Mouse (Mus musculus) brain, embryonic 14.5 days (tissue): Measurements from ENCODE around the gene Atp5l.

Source experiments
- CTCF ChIP-seq: fragments of 200-500 bp; IDR thresholded peaks from 2 replicates; pipeline ENCODE4 v1.5.1; 2012; ENCODE audit warnings: inconsistent platforms, mild to moderate bottlenecking, moderate library complexity, borderline replicate concordance; ENCODE audit not compliant: insufficient read depth, insufficient read length; ENCODE audit errors: extremely low read depth
- POLR2A ChIP-seq: fragments of 200-500 bp; IDR thresholded peaks from 2 replicates; pipeline ENCODE4 v1.6.1; 2012; ENCODE audit warnings: mild to moderate bottlenecking, inconsistent platforms, borderline replicate concordance; ENCODE audit not compliant: poor library complexity, insufficient read depth, insufficient read length, severe bottlenecking; ENCODE audit errors: extremely low read depth

DNA sequence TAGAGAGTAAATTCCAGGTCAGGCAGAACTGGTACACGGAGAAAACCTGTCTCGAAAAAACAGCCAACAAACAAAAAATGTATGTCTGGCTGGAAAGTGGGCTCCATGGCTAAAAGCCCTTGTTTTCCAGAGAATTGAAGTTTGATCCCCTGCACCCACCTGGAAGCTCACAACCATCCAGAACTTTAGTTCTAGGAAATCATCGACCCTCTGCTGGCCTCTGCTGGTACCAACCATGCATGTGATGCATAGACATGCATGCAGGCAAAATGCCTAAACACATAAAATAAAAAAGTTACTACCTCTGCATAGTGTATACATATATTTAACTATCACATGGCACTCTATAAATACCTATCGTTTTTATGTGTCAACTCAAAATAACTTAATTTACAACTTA lies 20.1 kb downstream of the Atp5l start:
- TF ChIP-seq POLR2A (no peak), CTCF (peak; percentile 32; the same call in 1 of the 2 replicates)
